Mouse (Mus musculus): ENCODE data around the gene Mmp14. TPM values are rescaled to one million over a fixed set of nuclear protein-coding genes. Genes with fewer than 3 reads are reported as not detected.

Mmp14 gene
- polyA plus RNA-seq, 1 experiment from 2014 or later: 58.5 TPM

- 0 out of 2 replicates have a peak overlapping the region, but pooled peaks have one; percentile 37 for H3K27ac ChIP-seq (replicated peaks; ENCODE audit: low read depth, low read length)
- no peaks in the 10 kb centered on the region for H3K36me3 ChIP-seq (ENCODE audit: control insufficient read depth, insufficient read depth, low read length)
- no peaks in the 10 kb centered on the region for H3K4me1 ChIP-seq (ENCODE audit: control insufficient read depth, insufficient read depth, low read length)
- DNase-seq (no peak), ATAC-seq (ENCODE audit: low FRiP score, low TSS enrichment) (no peak)
- peaks cover 7% of the 10 kb centered on the region; the same call in 1 of the 2 replicates for H3K27me3 ChIP-seq (ENCODE audit: control insufficient read depth, insufficient read depth, low read length)
- no peaks in the 10 kb centered on the region for H3K9me3 ChIP-seq (ENCODE audit: control insufficient read depth, low read length)
- WGBS: 44% methylated on average over 17 of the region's 17 CpGs
- H3K4me2 ChIP-seq (ENCODE audit: low read length): no peak overlapping the region
- no peak overlapping the region for H3K9ac ChIP-seq (replicated peaks; ENCODE audit: low read length)
- H3K4me3 ChIP-seq (replicated peaks; ENCODE audit: low read depth, low read length): no peak overlapping the region
Measured at GRCm38 (mm10) chr14:54409980-54410810, 21.2 kb upstream of the Mmp14 start.

GRCm38 (mm10) chr14:54412000-54412576 is 19.3 kb upstream of the Mmp14 start:
- 31% methylated on average over 9 of the region's 9 CpGs for WGBS
- H3K4me1 ChIP-seq (ENCODE audit: control insufficient read depth, insufficient read depth, low read length): no peaks in the 10 kb centered on the region
- no peak overlapping the region for H3K9ac ChIP-seq (replicated peaks; ENCODE audit: low read length)
- no peak overlapping the region for H3K27ac ChIP-seq (replicated peaks; ENCODE audit: low read depth, low read length)
- H3K4me2 ChIP-seq (ENCODE audit: low read length): no peak overlapping the region
- ATAC-seq (ENCODE audit: low FRiP score, low TSS enrichment) (no peak), DNase-seq (no peak)
- H3K27me3 ChIP-seq (ENCODE audit: control insufficient read depth, insufficient read depth, low read length): peaks cover 7% of the 10 kb centered on the region; the same call in 1 of the 2 replicates
- no peaks in the 10 kb centered on the region for H3K9me3 ChIP-seq (ENCODE audit: control insufficient read depth, low read length)
- no peaks in the 10 kb centered on the region for H3K36me3 ChIP-seq (ENCODE audit: control insufficient read depth, insufficient read depth, low read length)
- H3K4me3 ChIP-seq (replicated peaks; ENCODE audit: low read depth, low read length): no peak overlapping the region

GRCm38 (mm10) chr14:54412629-54413170 is 18.7 kb upstream of the Mmp14 start:
- 22% methylated on average over 2 of the region's 2 CpGs for WGBS
- H3K4me3 ChIP-seq (replicated peaks; ENCODE audit: low read depth, low read length): no peak overlapping the region
- H3K4me2 ChIP-seq (ENCODE audit: low read length): no peak overlapping the region
- H3K27ac ChIP-seq (replicated peaks; ENCODE audit: low read depth, low read length): no peak overlapping the region
- peaks cover 7% of the 10 kb centered on the region; the same call in 1 of the 2 replicates for H3K27me3 ChIP-seq (ENCODE audit: control insufficient read depth, insufficient read depth, low read length)
- no peak for ATAC-seq (ENCODE audit: low FRiP score, low TSS enrichment)
- DNase-seq: peak; percentile 75
- H3K9ac ChIP-seq (replicated peaks; ENCODE audit: low read length): no peak overlapping the region
- no peaks in the 10 kb centered on the region for H3K36me3 ChIP-seq (ENCODE audit: control insufficient read depth, insufficient read depth, low read length)
- H3K9me3 ChIP-seq (ENCODE audit: control insufficient read depth, low read length): no peaks in the 10 kb centered on the region
- H3K4me1 ChIP-seq (ENCODE audit: control insufficient read depth, insufficient read depth, low read length): no peaks in the 10 kb centered on the region

DNA sequence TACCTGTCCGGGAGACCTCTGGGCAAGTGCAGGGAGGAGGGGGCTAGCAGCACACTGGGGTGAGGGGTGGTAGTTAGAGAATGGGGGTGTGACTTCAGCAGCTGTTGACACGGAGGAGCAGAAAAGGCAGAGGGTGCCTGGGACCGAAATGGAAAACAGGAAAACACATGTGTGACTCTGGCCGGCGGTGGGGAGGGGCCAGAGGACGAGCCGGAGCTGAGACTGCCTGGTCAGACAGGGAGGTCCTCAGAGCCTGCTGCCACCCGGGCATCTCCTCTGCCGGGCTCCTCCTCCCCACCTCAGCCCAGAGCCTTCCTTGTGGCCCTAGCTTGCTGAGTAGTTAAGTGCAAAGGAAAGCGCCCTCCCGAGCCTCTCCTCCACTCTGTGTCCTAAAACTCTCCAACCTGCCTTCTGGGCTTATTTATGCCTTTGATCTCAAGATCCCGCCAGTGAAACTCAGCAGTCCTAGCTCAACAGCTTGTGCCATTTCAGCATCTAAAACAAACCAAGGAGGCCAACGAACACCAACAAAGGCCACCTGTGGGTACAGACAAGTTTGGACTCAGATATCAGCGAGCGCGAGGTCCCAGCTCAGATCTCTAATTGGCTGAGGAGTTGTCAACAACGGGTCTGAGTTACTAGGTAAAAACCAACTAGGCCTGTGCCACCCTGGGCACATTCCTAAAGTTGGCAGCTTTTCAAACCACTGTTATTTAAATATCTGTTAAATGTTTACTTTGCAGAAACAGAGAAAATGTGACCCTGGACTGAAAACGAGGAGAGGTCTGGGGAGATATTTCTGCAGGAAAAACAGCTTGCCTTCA is 17.3 kb upstream of the Mmp14 start:
- Histone ChIP-seq H3K4me1 (ENCODE audit: control insufficient read depth, insufficient read depth, low read length) (no peaks in the 10 kb centered on the region), H3K27ac (replicated peaks; ENCODE audit: low read depth, low read length) (no peak overlapping the region), H3K36me3 (ENCODE audit: control insufficient read depth, insufficient read depth, low read length) (no peaks in the 10 kb centered on the region), H3K9ac (replicated peaks; ENCODE audit: low read length) (0 out of 2 replicates have a peak overlapping the region, but pooled peaks have one; percentile 6), H3K9me3 (ENCODE audit: control insufficient read depth, low read length) (no peaks in the 10 kb centered on the region), H3K4me2 (ENCODE audit: low read length) (peak overlapping the region; percentile 22; the same call in 1 of the 2 replicates), H3K27me3 (ENCODE audit: control insufficient read depth, insufficient read depth, low read length) (peaks cover 7% of the 10 kb centered on the region; the same call in 1 of the 2 replicates), H3K4me3 (replicated peaks; ENCODE audit: low read depth, low read length) (no peak overlapping the region)
- ATAC-seq (ENCODE audit: low FRiP score, low TSS enrichment): peak; percentile 37; the same call in 1 of the 2 replicates
- WGBS: 11% methylated on average over 18 of the region's 18 CpGs
- DNase-seq: no peak

DNA sequence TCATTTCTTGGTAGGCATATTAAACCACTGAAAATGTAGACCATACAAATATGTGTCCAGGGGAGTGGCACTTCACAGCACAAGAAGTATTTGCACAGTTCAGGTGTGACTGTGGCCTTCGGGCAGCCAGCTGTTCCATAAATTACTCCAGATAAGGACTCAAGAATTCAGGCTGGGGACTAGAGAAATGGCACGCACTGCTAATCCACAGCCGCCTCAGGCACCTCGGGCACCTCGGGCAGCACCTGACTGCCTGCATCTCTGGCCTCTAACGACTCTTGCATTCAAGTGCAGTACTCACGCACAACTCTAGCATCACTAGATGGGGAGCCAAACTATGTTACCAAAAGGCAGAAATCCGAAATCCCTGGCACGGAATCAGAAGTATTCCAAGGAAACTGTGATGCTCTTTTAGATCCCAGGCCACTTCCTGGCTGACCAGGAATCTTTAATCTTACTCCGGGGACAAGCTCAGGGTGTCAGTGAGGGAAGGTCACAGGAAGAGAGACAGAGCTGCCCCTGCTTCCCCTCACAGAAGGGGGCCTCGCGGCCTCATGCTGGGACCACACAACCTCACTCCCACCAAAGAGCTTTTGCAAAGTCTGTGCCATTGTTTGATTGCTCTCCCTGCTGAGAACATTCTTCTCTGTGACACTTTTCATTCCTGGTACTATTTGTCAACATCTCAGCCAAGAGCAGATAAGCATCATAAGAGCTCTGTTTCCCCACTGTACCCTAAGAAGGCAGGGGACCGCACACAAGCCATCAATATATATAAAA is 16.0 kb upstream of the Mmp14 start:
- Histone ChIP-seq H3K27ac (replicated peaks; ENCODE audit: low read depth, low read length) (no peak overlapping the region), H3K9ac (replicated peaks; ENCODE audit: low read length) (no peak overlapping the region), H3K9me3 (ENCODE audit: control insufficient read depth, low read length) (no peaks in the 10 kb centered on the region), H3K4me3 (replicated peaks; ENCODE audit: low read depth, low read length) (no peak overlapping the region), H3K4me2 (ENCODE audit: low read length) (no peak overlapping the region), H3K4me1 (ENCODE audit: control insufficient read depth, insufficient read depth, low read length) (no peaks in the 10 kb centered on the region), H3K27me3 (ENCODE audit: control insufficient read depth, insufficient read depth, low read length) (peaks cover 7% of the 10 kb centered on the region; the same call in 1 of the 2 replicates), H3K36me3 (ENCODE audit: control insufficient read depth, insufficient read depth, low read length) (no peaks in the 10 kb centered on the region)
- no peak for DNase-seq
- no peak for ATAC-seq (ENCODE audit: low FRiP score, low TSS enrichment)
- 9% methylated on average over 13 of the region's 13 CpGs for WGBS

DNA sequence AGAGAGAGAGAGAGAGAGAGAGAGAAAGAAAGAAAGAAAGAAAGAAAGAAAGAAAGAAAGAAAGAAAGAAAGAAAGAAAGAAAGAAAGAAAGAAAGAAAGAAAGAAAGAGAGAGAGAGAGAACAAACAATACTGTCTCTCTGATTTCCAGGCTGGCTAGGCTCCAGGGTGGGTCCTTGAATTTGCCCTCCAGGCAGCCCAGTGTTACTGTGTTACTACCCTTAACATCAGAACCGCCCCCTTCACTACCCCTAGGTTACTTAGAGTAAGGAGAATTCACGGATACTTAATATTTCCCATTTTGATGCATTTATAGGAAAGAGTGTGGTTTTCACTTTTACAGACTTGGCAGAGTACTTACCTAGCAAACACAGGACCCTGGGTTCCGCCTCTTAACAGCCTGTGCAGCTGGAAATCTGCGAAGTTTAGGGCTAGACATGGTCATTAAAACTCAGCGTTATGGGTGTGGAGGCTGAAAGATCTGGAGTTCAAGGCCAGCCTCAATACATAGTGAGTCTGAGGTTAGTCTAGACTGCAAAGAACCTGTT is 15.1 kb upstream of the Mmp14 start:
- Histone ChIP-seq H3K4me3 (replicated peaks; ENCODE audit: low read depth, low read length) (no peak overlapping the region), H3K27ac (replicated peaks; ENCODE audit: low read depth, low read length) (no peak overlapping the region), H3K36me3 (ENCODE audit: control insufficient read depth, insufficient read depth, low read length) (no peaks in the 10 kb centered on the region), H3K9ac (replicated peaks; ENCODE audit: low read length) (no peak overlapping the region), H3K27me3 (ENCODE audit: control insufficient read depth, insufficient read depth, low read length) (peaks cover 7% of the 10 kb centered on the region; the same call in 1 of the 2 replicates), H3K4me2 (ENCODE audit: low read length) (no peak overlapping the region), H3K4me1 (ENCODE audit: control insufficient read depth, insufficient read depth, low read length) (no peaks in the 10 kb centered on the region), H3K9me3 (ENCODE audit: control insufficient read depth, low read length) (no peaks in the 10 kb centered on the region)
- ATAC-seq (ENCODE audit: low FRiP score, low TSS enrichment) (no peak), DNase-seq (no peak)
- WGBS: 31% methylated on average over 5 of the region's 5 CpGs

DNA sequence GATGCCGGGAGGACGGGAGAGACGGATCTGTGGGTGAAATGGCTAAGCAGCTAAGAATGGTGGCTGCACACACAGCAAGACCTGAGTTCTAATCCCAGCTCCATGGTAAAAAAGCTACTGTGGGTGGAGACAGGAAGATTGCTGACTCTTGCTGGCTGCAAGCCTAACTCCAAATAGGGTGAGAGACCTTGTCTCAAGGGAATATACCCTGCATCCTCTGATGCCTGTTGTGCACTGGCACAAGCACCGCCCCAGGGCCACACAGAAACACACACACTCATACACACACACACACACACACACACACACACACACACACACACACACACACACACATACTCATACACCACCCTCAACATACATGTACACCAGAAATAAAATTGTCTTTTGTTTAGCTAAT is 14.6 kb upstream of the Mmp14 start:
- DNase-seq: no peak

More for the DNA sequence above, 14.6 kb upstream of the Mmp14 start:
- H3K27ac ChIP-seq (replicated peaks; ENCODE audit: low read depth, low read length): no peak overlapping the region
- H3K36me3 ChIP-seq (ENCODE audit: control insufficient read depth, insufficient read depth, low read length): no peaks in the 10 kb centered on the region
- no peak overlapping the region for H3K9ac ChIP-seq (replicated peaks; ENCODE audit: low read length)
- H3K4me1 ChIP-seq (ENCODE audit: control insufficient read depth, insufficient read depth, low read length): no peaks in the 10 kb centered on the region
- no peak overlapping the region for H3K4me3 ChIP-seq (replicated peaks; ENCODE audit: low read depth, low read length)
- no peak overlapping the region for H3K4me2 ChIP-seq (ENCODE audit: low read length)
- ATAC-seq (ENCODE audit: low FRiP score, low TSS enrichment): no peak
- peaks cover 7% of the 10 kb centered on the region; the same call in 1 of the 2 replicates for H3K27me3 ChIP-seq (ENCODE audit: control insufficient read depth, insufficient read depth, low read length)
- no peaks in the 10 kb centered on the region for H3K9me3 ChIP-seq (ENCODE audit: control insufficient read depth, low read length)
- WGBS: 55% methylated on average over 4 of the region's 4 CpGs
